Mouse (Mus musculus) small intestine, adult 2 months (tissue): ENCODE results near the gene Prrt4. TPM values are rescaled to one million over a fixed set of nuclear protein-coding genes. Genes with fewer than 3 reads are reported as not detected.

Experiments used
- H3K27ac ChIP-seq: fragments of 200-500 bp; 2 replicates; pipeline ENCODE4 v1.5.1; 2012; ENCODE audit warnings: low read depth, low read length, control low read depth, inconsistent platforms; ENCODE audit not compliant: insufficient read depth
- H3K27me3 ChIP-seq: fragments of 200-500 bp; 2 replicates; pipeline ENCODE4 v1.6.1; 2012; ENCODE audit warnings: mild to moderate bottlenecking, moderate library complexity, low read length, inconsistent platforms; ENCODE audit not compliant: control insufficient read depth, insufficient read depth
- H3K36me3 ChIP-seq: fragments of 200-500 bp; 2 replicates; pipeline ENCODE4 v1.6.1; 2012; ENCODE audit warnings: mild to moderate bottlenecking, low read length, control low read depth, inconsistent platforms; ENCODE audit not compliant: control insufficient read depth, insufficient read depth
- H3K4me1 ChIP-seq: fragments of 200-500 bp; 2 replicates; pipeline ENCODE4 v1.6.1; 2012; ENCODE audit warnings: low read length, inconsistent platforms, mixed read lengths; ENCODE audit not compliant: control insufficient read depth, insufficient read depth, insufficient read length
- H3K4me3 ChIP-seq: fragments of 200-500 bp; 2 replicates; pipeline ENCODE4 v1.5.1; 2012; ENCODE audit warnings: low read depth, mild to moderate bottlenecking, control low read depth, inconsistent platforms, low read length, moderate library complexity
- CTCF ChIP-seq: fragments of 200-500 bp; IDR thresholded peaks from 2 replicates; pipeline ENCODE4 v1.5.1; 2012; ENCODE audit warnings: low read depth, mild to moderate bottlenecking, control low read depth, inconsistent platforms, low read length, moderate library complexity, mixed read lengths; ENCODE audit not compliant: insufficient replicate concordance, insufficient read length; ENCODE audit errors: extremely low read depth
- POLR2A ChIP-seq: fragments of 200-500 bp; IDR thresholded peaks from 2 replicates; pipeline ENCODE4 v1.6.1; 2012; ENCODE audit warnings: low read depth, mild to moderate bottlenecking, control low read depth, inconsistent platforms, low read length, moderate library complexity
- WGBS: fragments of 180-500 bp; shearing (Covaris S2); methylation state at CpG from one replicate; pipeline ENCODE4 v1.1.7; 2018; 5-methylcytosine and 5-hydroxymethylcytosine counted together
- polyA plus RNA-seq: library from polyadenylated mRNA; depleted of rRNA; stranded (reverse); fragments of >200 nt; gene quantifications from 2 replicates; pipeline ENCODE4 v1.2.3, GENCODE M21; 2012

Prrt4 gene
- polyA plus RNA-seq, 1 experiment = 0.22 TPM

- H3K4me1 ChIP-seq = no peaks in the 10 kb centered on the region
- TF ChIP-seq POLR2A (no peak), CTCF (no peak)
- H3K4me3 ChIP-seq = no peak overlapping the region
- no peaks in the 10 kb centered on the region for H3K27me3 ChIP-seq
- no peak overlapping the region for H3K27ac ChIP-seq
- 63% methylated on average over 7 of the region's 7 CpGs for WGBS
- H3K36me3 ChIP-seq = peaks cover 7% of the 10 kb centered on the region; the same call in 1 of the 2 replicates
Observed at GRCm38 (mm10) chr6:29146641-29147040, 32.7 kb downstream of the Prrt4 start.

- H3K4me1 ChIP-seq = no peaks in the 10 kb centered on the region
- H3K4me3 ChIP-seq = no peak overlapping the region
- 70% methylated on average over 12 of the region's 12 CpGs for WGBS
- H3K36me3 ChIP-seq = peaks cover 5% of the 10 kb centered on the region
- no peak overlapping the region for H3K27ac ChIP-seq
- H3K27me3 ChIP-seq = no peaks in the 10 kb centered on the region
- TF ChIP-seq POLR2A (no peak), CTCF (no peak)
Observed at GRCm38 (mm10) chr6:29145456-29146307, 33.7 kb downstream of the Prrt4 start.

DNA sequence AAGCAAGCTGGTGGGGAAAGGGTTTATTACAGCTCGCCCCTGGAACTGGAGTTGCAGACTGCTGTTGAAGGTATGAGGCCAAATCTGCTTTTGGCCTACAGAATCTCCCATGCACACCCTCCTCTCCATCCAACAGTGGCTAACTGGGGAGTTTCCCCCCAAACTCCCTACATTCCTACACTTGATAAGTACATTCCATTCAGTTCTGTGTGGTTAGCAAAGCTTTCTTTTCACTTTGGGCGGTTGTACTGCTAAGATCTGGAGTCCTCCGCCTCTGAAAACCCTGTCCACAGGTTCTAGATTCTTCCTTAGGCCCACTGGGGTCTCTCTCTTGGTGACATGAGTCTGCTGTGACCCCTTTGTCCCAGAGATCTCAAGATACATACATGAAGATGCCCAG is 34.4 kb downstream of the Prrt4 start:
- no peak overlapping the region for H3K4me3 ChIP-seq
- WGBS = 91% methylated on average over 3 of the region's 3 CpGs
- no peak overlapping the region for H3K27ac ChIP-seq
- no peaks in the 10 kb centered on the region for H3K4me1 ChIP-seq
- TF ChIP-seq POLR2A (no peak), CTCF (no peak)
- H3K27me3 ChIP-seq = no peaks in the 10 kb centered on the region
- H3K36me3 ChIP-seq = peaks cover 6% of the 10 kb centered on the region

GRCm38 (mm10) chr6:29143608-29144007 is 35.8 kb downstream of the Prrt4 start:
- no peak; the same call in 1 of the 2 replicates for TF ChIP-seq CTCF
- no peaks in the 10 kb centered on the region for H3K27me3 ChIP-seq
- no peaks in the 10 kb centered on the region for H3K4me1 ChIP-seq
- peaks cover 5% of the 10 kb centered on the region for H3K36me3 ChIP-seq
- H3K4me3 ChIP-seq = no peak overlapping the region
- 43% methylated on average over 5 of the region's 5 CpGs for WGBS
- no peak overlapping the region for H3K27ac ChIP-seq

- H3K36me3 ChIP-seq = peaks cover 40% of the 10 kb centered on the region
- H3K27me3 ChIP-seq = no peaks in the 10 kb centered on the region
- no peak for TF ChIP-seq CTCF
- no peak for TF ChIP-seq POLR2A
- H3K27ac ChIP-seq = no peak overlapping the region
- no peak overlapping the region for H3K4me3 ChIP-seq
- H3K4me1 ChIP-seq = no peaks in the 10 kb centered on the region
- WGBS = 96% methylated on average over 9 of the region's 9 CpGs
Observed at GRCm38 (mm10) chr6:29137441-29137840, 41.9 kb downstream of the Prrt4 start.

DNA sequence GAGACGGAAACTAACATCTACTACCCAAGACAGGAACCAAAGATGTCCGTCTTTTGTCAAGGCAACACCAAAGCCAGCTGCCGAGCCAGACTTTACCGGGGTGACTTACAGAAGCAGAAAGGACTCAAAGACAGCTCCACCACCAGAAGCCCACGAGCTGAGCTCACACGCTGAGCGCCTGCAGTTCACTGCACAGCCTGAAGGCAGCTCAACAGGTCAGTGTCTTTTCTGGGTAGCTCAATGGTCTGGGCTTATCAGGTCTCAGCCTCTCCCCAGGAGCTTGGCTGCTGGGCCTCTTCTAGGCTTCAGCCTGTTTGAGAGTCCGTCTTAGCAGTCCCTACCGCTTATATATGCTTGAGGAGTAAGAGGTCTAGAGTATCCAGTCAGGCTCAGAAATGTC is 46.3 kb downstream of the Prrt4 start:
- H3K27ac ChIP-seq = no peak overlapping the region
- no peaks in the 10 kb centered on the region for H3K27me3 ChIP-seq
- WGBS = 94% methylated on average over 9 of the region's 9 CpGs
- H3K4me3 ChIP-seq = no peak overlapping the region
- H3K4me1 ChIP-seq = no peaks in the 10 kb centered on the region
- TF ChIP-seq CTCF = no peak
- TF ChIP-seq POLR2A = no peak
- peaks cover 60% of the 10 kb centered on the region for H3K36me3 ChIP-seq

DNA sequence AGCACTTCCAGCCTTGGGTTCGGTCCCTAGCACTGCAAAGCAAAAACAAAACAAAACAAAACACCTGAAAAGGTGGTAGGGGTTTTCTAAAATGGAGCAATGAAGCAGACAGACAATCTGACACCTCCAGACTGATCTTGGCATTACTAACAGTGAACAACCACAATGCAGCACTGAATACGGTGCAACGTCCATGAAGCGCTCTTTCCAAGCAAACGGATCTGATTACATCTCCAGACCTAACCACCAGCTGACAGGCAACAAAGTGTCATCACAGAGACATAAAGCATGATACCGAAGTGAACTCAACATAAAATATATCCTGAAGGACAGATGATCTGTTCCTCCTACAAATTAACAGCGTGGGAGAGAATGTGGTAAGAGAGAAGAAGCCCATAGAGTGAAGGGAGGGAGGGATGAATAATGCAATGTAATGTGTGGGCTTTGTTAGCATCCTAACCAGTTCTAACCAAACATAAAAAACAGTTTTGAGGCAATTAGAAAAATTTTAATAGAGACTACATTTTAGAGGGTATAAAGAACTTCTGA is 52.4 kb downstream of the Prrt4 start:
- no peak for TF ChIP-seq CTCF
- no peak for TF ChIP-seq POLR2A
- no peak overlapping the region for H3K27ac ChIP-seq
- H3K36me3 ChIP-seq = peaks cover 41% of the 10 kb centered on the region
- no peaks in the 10 kb centered on the region for H3K4me1 ChIP-seq
- WGBS = 95% methylated on average over 7 of the region's 7 CpGs
- H3K27me3 ChIP-seq = no peaks in the 10 kb centered on the region
- H3K4me3 ChIP-seq = no peak overlapping the region
